Mouse (Mus musculus): ENCODE data around the gene Il17re. TPM values are rescaled to one million over a fixed set of nuclear protein-coding genes. Genes with fewer than 3 reads are reported as not detected.

Gene Il17re
- polyA plus RNA-seq, 1 experiment: not detected

- TF ChIP-seq CEBPB (IDR thresholded peaks at IDR 0.05; ENCODE audit: insufficient read depth, poor library complexity, severe bottlenecking): no peak
- peak; percentile 12 for TF ChIP-seq USF1 (IDR thresholded peaks at IDR 0.05; ENCODE audit: low read depth)
- no peak for TF ChIP-seq MYOD1 (IDR thresholded peaks at IDR 0.05; ENCODE audit: control insufficient read depth in 1 of 3, insufficient read length in 2 of 3, low read depth in 2 of 3)
- no peaks in the 10 kb centered on the region for H3K79me2 ChIP-seq (ENCODE audit: control insufficient read depth, insufficient read depth)
- no peaks in the 10 kb centered on the region for H3K36me3 ChIP-seq (ENCODE audit: control insufficient read depth, insufficient read depth)
- H3K4me2 ChIP-seq (ENCODE audit: low read depth): no peak overlapping the region
- H3K4me3 ChIP-seq: no peak overlapping the region
- peaks cover 8% of the 10 kb centered on the region for H3K27me3 ChIP-seq (ENCODE audit: control insufficient read depth, insufficient read depth, insufficient read length)
- H3ac ChIP-seq (ENCODE audit: control insufficient read depth, insufficient read length): no peak overlapping the region
Observed at GRCm38 (mm10) chr6:113423000-113423399, 35.3 kb upstream of the Il17re start.

DNA sequence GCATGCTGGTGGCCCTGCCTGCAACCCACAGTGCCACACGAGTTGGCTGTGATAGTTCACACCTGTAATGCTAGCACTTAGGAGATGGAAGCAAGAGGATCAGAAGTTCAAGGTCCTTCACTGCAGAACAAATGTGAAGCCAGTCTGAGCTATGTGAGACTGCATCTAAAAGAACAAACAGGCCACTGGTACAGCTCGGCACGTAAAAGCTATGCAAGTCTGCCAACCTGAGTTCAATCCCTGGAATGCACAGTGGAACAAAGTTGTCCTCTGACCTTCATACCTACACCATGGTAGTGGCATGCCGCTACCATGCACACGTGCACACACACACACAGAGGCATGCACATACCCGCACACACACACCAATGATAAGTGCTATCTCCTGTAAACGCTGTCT, 34.1 kb upstream of the Il17re start:
- no peak overlapping the region for H3K4me2 ChIP-seq (ENCODE audit: low read depth)
- peaks cover 8% of the 10 kb centered on the region for H3K27me3 ChIP-seq (ENCODE audit: control insufficient read depth, insufficient read depth, insufficient read length)
- no peaks in the 10 kb centered on the region for H3K36me3 ChIP-seq (ENCODE audit: control insufficient read depth, insufficient read depth)
- no peak for TF ChIP-seq TCF12 (IDR thresholded peaks at IDR 0.05; ENCODE audit: insufficient read depth, poor library complexity, severe bottlenecking)
- TF ChIP-seq CEBPB (IDR thresholded peaks at IDR 0.05; ENCODE audit: insufficient read depth, poor library complexity, severe bottlenecking): no peak
- no peak for TF ChIP-seq POLR2A (IDR thresholded peaks at IDR 0.05; ENCODE audit: insufficient read length, low read depth)
- no peak for TF ChIP-seq E2F4 (IDR thresholded peaks at IDR 0.05; ENCODE audit: insufficient read depth)
- no peak for TF ChIP-seq MYOG (IDR thresholded peaks at IDR 0.05; ENCODE audit: control insufficient read depth in 1 of 3, insufficient read depth in 1 of 3, insufficient read length in 2 of 3, low read depth in 2 of 3)
- no peak for TF ChIP-seq REST (IDR thresholded peaks at IDR 0.05; ENCODE audit: insufficient read depth, insufficient read length)
- no peak for TF ChIP-seq POLR2AphosphoS2 (IDR thresholded peaks at IDR 0.05; ENCODE audit: insufficient read length, low read depth)
- no peak for TF ChIP-seq USF1 (IDR thresholded peaks at IDR 0.05; ENCODE audit: low read depth)
- no peak for TF ChIP-seq SRF (IDR thresholded peaks at IDR 0.05; ENCODE audit: control insufficient read depth, insufficient read length, low read depth)
- TF ChIP-seq TCF3 (IDR thresholded peaks at IDR 0.05; ENCODE audit: insufficient read length, low read depth): no peak
- TF ChIP-seq MYOD1 (IDR thresholded peaks at IDR 0.05; ENCODE audit: control insufficient read depth in 1 of 3, insufficient read length in 2 of 3, low read depth in 2 of 3): no peak
- no peak for TF ChIP-seq MAX (IDR thresholded peaks at IDR 0.05; ENCODE audit: low read depth)
- H3ac ChIP-seq (ENCODE audit: control insufficient read depth, insufficient read length): no peak overlapping the region
- H3K4me3 ChIP-seq: no peak overlapping the region
- no peaks in the 10 kb centered on the region for H3K79me2 ChIP-seq (ENCODE audit: control insufficient read depth, insufficient read depth)

DNA sequence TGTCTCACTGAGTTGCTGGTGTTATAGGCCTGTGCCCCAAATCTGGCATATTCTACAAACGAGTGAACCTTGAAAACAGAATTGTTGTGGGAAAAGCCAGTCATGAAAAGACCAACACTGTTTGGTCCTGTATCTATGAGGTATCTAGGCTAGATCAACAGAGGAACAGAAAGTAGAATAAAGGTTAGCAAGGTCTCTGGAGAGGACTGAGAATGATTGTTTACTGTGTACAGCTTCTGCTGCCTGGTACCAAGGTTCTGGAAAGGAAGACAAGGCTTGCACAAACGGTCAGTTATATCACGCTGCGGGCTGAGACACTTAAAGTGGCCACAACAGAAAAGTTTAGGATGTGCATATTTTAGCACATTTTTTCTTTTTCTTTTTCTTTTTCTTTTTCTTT, 31.6 kb upstream of the Il17re start:
- TF ChIP-seq CEBPB (IDR thresholded peaks at IDR 0.05; ENCODE audit: insufficient read depth, poor library complexity, severe bottlenecking) (no peak), MYOG (IDR thresholded peaks at IDR 0.05; ENCODE audit: control insufficient read depth in 1 of 3, insufficient read depth in 1 of 3, insufficient read length in 2 of 3, low read depth in 2 of 3) (no peak), REST (IDR thresholded peaks at IDR 0.05; ENCODE audit: insufficient read depth, insufficient read length) (no peak), TCF3 (IDR thresholded peaks at IDR 0.05; ENCODE audit: insufficient read length, low read depth) (no peak), E2F4 (IDR thresholded peaks at IDR 0.05; ENCODE audit: insufficient read depth) (no peak), POLR2AphosphoS2 (IDR thresholded peaks at IDR 0.05; ENCODE audit: insufficient read length, low read depth) (no peak), MAX (IDR thresholded peaks at IDR 0.05; ENCODE audit: low read depth) (no peak), POLR2A (IDR thresholded peaks at IDR 0.05; ENCODE audit: insufficient read length, low read depth) (no peak), USF1 (IDR thresholded peaks at IDR 0.05; ENCODE audit: low read depth) (no peak), SRF (IDR thresholded peaks at IDR 0.05; ENCODE audit: control insufficient read depth, insufficient read length, low read depth) (no peak), TCF12 (IDR thresholded peaks at IDR 0.05; ENCODE audit: insufficient read depth, poor library complexity, severe bottlenecking) (no peak), MYOD1 (IDR thresholded peaks at IDR 0.05; ENCODE audit: control insufficient read depth in 1 of 3, insufficient read length in 2 of 3, low read depth in 2 of 3) (no peak)

GRCm38 (mm10) chr6:113427397-113427796, 30.9 kb upstream of the Il17re start:
- no peaks in the 10 kb centered on the region for H3K36me3 ChIP-seq (ENCODE audit: control insufficient read depth, insufficient read depth)
- TF ChIP-seq MYOD1 (IDR thresholded peaks at IDR 0.05; ENCODE audit: control insufficient read depth in 1 of 3, insufficient read length in 2 of 3, low read depth in 2 of 3) (no peak), USF1 (IDR thresholded peaks at IDR 0.05; ENCODE audit: low read depth) (peak; percentile 22)
- H3ac ChIP-seq (ENCODE audit: control insufficient read depth, insufficient read length): no peak overlapping the region
- no peak overlapping the region for H3K4me2 ChIP-seq (ENCODE audit: low read depth)
- H3K4me3 ChIP-seq: no peak overlapping the region
- H3K27me3 ChIP-seq (ENCODE audit: control insufficient read depth, insufficient read depth, insufficient read length): peaks cover 8% of the 10 kb centered on the region
- H3K79me2 ChIP-seq (ENCODE audit: control insufficient read depth, insufficient read depth): no peaks in the 10 kb centered on the region

More for the DNA sequence above, 31.6 kb upstream of the Il17re start:
- Histone ChIP-seq H3K36me3 (ENCODE audit: control insufficient read depth, insufficient read depth) (no peaks in the 10 kb centered on the region), H3K79me2 (ENCODE audit: control insufficient read depth, insufficient read depth) (no peaks in the 10 kb centered on the region), H3K4me2 (ENCODE audit: low read depth) (no peak overlapping the region), H3K27me3 (ENCODE audit: control insufficient read depth, insufficient read depth, insufficient read length) (peaks cover 8% of the 10 kb centered on the region), H3K4me3 (no peak overlapping the region), H3ac (ENCODE audit: control insufficient read depth, insufficient read length) (no peak overlapping the region)

DNA sequence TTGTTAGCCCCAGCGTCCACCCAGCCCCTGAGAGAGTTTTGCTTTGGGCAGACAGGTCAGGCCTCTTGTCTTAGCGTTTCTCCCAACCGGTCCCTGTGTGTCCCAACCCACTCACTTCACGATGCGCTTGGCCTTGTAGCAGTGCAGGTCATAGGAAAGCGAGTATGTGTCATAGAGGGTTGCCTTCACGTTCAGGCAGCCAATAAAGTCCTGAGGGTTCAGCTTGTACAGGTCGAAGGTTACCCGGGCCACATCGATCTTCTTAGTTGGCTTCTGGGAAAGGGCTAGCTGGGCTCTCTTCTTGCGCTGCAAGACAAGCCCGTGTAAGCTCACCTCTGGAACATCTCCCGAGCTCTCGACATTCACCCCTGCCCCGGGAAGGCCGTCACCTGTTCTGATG, 30.3 kb upstream of the Il17re start:
- no peak overlapping the region for H3K4me3 ChIP-seq
- H3K79me2 ChIP-seq (ENCODE audit: control insufficient read depth, insufficient read depth): no peaks in the 10 kb centered on the region
- no peak for TF ChIP-seq MYOD1 (IDR thresholded peaks at IDR 0.05; ENCODE audit: control insufficient read depth in 1 of 3, insufficient read length in 2 of 3, low read depth in 2 of 3)
- TF ChIP-seq E2F4 (IDR thresholded peaks at IDR 0.05; ENCODE audit: insufficient read depth): no peak
- no peak for TF ChIP-seq POLR2A (IDR thresholded peaks at IDR 0.05; ENCODE audit: insufficient read length, low read depth)
- TF ChIP-seq TCF12 (IDR thresholded peaks at IDR 0.05; ENCODE audit: insufficient read depth, poor library complexity, severe bottlenecking): no peak
- TF ChIP-seq REST (IDR thresholded peaks at IDR 0.05; ENCODE audit: insufficient read depth, insufficient read length): no peak
- TF ChIP-seq MAX (IDR thresholded peaks at IDR 0.05; ENCODE audit: low read depth): no peak
- no peak for TF ChIP-seq CEBPB (IDR thresholded peaks at IDR 0.05; ENCODE audit: insufficient read depth, poor library complexity, severe bottlenecking)
- TF ChIP-seq SRF (IDR thresholded peaks at IDR 0.05; ENCODE audit: control insufficient read depth, insufficient read length, low read depth): no peak
- TF ChIP-seq MYOG (IDR thresholded peaks at IDR 0.05; ENCODE audit: control insufficient read depth in 1 of 3, insufficient read depth in 1 of 3, insufficient read length in 2 of 3, low read depth in 2 of 3): no peak
- TF ChIP-seq POLR2AphosphoS2 (IDR thresholded peaks at IDR 0.05; ENCODE audit: insufficient read length, low read depth): no peak
- no peak for TF ChIP-seq TCF3 (IDR thresholded peaks at IDR 0.05; ENCODE audit: insufficient read length, low read depth)
- TF ChIP-seq USF1 (IDR thresholded peaks at IDR 0.05; ENCODE audit: low read depth): no peak
- no peak overlapping the region for H3ac ChIP-seq (ENCODE audit: control insufficient read depth, insufficient read length)
- H3K27me3 ChIP-seq (ENCODE audit: control insufficient read depth, insufficient read depth, insufficient read length): peaks cover 8% of the 10 kb centered on the region
- H3K36me3 ChIP-seq (ENCODE audit: control insufficient read depth, insufficient read depth): no peaks in the 10 kb centered on the region
- H3K4me2 ChIP-seq (ENCODE audit: low read depth): no peak overlapping the region
